Mouse (Mus musculus) heart, embryonic 16.5 days (tissue): ENCODE measurements at regions not wholly inside any gene's neighbourhood (a gene's known extent, or its start where the extent isn't known, plus 50 kb on each side); places are given as distances from the start of the nearest gene placed in this dataset.

Experiments
- ATAC-seq: fragments of 200-750 bp; cut with Nextera tagmentation; replicated peaks from 2 replicates; pipeline ENCODE4 v1.8.0; 2017; ENCODE audit warnings: moderate number of reproducible peaks; ENCODE audit not compliant: insufficient read depth, low FRiP score; ENCODE audit errors: extremely low read depth
- H3K27ac ChIP-seq: fragments of 300-500 bp; sonication (generic); 2 replicates; pipeline ENCODE4 v1.5.1; 2014; ENCODE audit warnings: mild to moderate bottlenecking, low read length, control low read depth, moderate library complexity
- H3K27me3 ChIP-seq: fragments of 300-500 bp; sonication (generic); 2 replicates; pipeline ENCODE4 v1.6.1; 2014; ENCODE audit warnings: low read length, mixed read lengths; ENCODE audit not compliant: control insufficient read depth, insufficient read depth
- H3K36me3 ChIP-seq: fragments of 300-500 bp; sonication (generic); 2 replicates; pipeline ENCODE4 v1.6.1; 2014; ENCODE audit not compliant: control insufficient read depth, insufficient read depth
- H3K4me1 ChIP-seq: fragments of 300-500 bp; sonication (generic); 2 replicates; pipeline ENCODE4 v1.6.1; 2014; ENCODE audit warnings: low read length, mixed read lengths; ENCODE audit not compliant: control insufficient read depth, insufficient read depth
- H3K4me2 ChIP-seq: fragments of 300-500 bp; sonication (generic); 2 replicates; pipeline ENCODE4 v1.6.1; 2014; ENCODE audit warnings: low read depth, mild to moderate bottlenecking, control low read depth, low read length
- H3K4me3 ChIP-seq: fragments of 300-500 bp; sonication (generic); 2 replicates; pipeline ENCODE4 v1.5.1; 2014; ENCODE audit warnings: mild to moderate bottlenecking, control low read depth, low read length
- H3K9ac ChIP-seq: fragments of 300-500 bp; sonication (generic); 2 replicates; pipeline ENCODE4 v1.6.1; 2014; ENCODE audit warnings: low read length, control low read depth
- H3K9me3 ChIP-seq: fragments of 300-500 bp; sonication (generic); replicated peaks from 2 replicates; pipeline ENCODE4 v1.6.1; 2016; ENCODE audit warnings: low read length; ENCODE audit not compliant: control insufficient read depth
- WGBS: fragments of 180-500 bp; shearing (Covaris S2); extraction: QIAGEN DNeasy Blood & Tissue Kit; methylation state at CpG from one replicate; pipeline ENCODE4 v1.1.7; 2014; 5-methylcytosine and 5-hydroxymethylcytosine counted together

- Histone ChIP-seq H3K4me2 (peak overlapping the region; percentile 13; the same call in 1 of the 2 replicates), H3K9ac (no peak overlapping the region), H3K27me3 (peaks cover 42% of the 10 kb centered on the region), H3K4me1 (no peaks in the 10 kb centered on the region), H3K27ac (no peak overlapping the region), H3K9me3 (no peaks in the 10 kb centered on the region), H3K4me3 (no peak overlapping the region), H3K36me3 (no peaks in the 10 kb centered on the region)
- ATAC-seq: no peak
- 22% methylated on average over 14 of the region's 14 CpGs for WGBS
Observed at GRCm38 (mm10) chr4:124477359-124477868, 133.2 kb downstream of the 3100002H09Rik start.

- Histone ChIP-seq H3K4me1 (no peaks in the 10 kb centered on the region), H3K9ac (no peak overlapping the region), H3K27me3 (no peaks in the 10 kb centered on the region), H3K4me3 (no peak overlapping the region), H3K4me2 (no peak overlapping the region), H3K9me3 (no peaks in the 10 kb centered on the region), H3K27ac (no peak overlapping the region), H3K36me3 (no peaks in the 10 kb centered on the region)
- WGBS: 87% methylated on average over 18 of the region's 18 CpGs
- no peak for ATAC-seq
Observed at GRCm38 (mm10) chr4:124465229-124465820, 145.3 kb downstream of the 3100002H09Rik start.

- Histone ChIP-seq H3K9ac (no peak overlapping the region), H3K4me1 (peaks cover 2% of the 10 kb centered on the region; the same call in 1 of the 2 replicates), H3K27ac (no peak overlapping the region), H3K27me3 (no peaks in the 10 kb centered on the region; the same call in 1 of the 2 replicates), H3K4me3 (no peak overlapping the region), H3K9me3 (no peaks in the 10 kb centered on the region), H3K36me3 (no peaks in the 10 kb centered on the region), H3K4me2 (no peak overlapping the region)
- 42% methylated on average over 14 of the region's 14 CpGs for WGBS
- ATAC-seq: no peak
Observed at GRCm38 (mm10) chr4:124455511-124456338, 154.9 kb downstream of the 3100002H09Rik start.

GRCm38 (mm10) chr4:124451131-124451530, 159.5 kb downstream of the 3100002H09Rik start:
- Histone ChIP-seq H3K27me3 (peaks cover 3% of the 10 kb centered on the region), H3K9me3 (no peaks in the 10 kb centered on the region), H3K27ac (no peak overlapping the region), H3K4me1 (peaks cover 2% of the 10 kb centered on the region; the same call in 1 of the 2 replicates), H3K4me3 (no peak overlapping the region), H3K36me3 (no peaks in the 10 kb centered on the region), H3K4me2 (no peak overlapping the region), H3K9ac (no peak overlapping the region)
- no peak for ATAC-seq
- 25% methylated on average over 3 of the region's 3 CpGs for WGBS

- H3K36me3 ChIP-seq: no peaks in the 10 kb centered on the region
- 59% methylated on average over 8 of the region's 8 CpGs for WGBS
- no peak overlapping the region for H3K4me3 ChIP-seq
- H3K4me1 ChIP-seq: no peaks in the 10 kb centered on the region; the same call in 1 of the 2 replicates
- H3K9ac ChIP-seq: no peak overlapping the region
- no peak overlapping the region for H3K27ac ChIP-seq
- H3K27me3 ChIP-seq: peaks cover 43% of the 10 kb centered on the region
- no peak overlapping the region for H3K4me2 ChIP-seq
- ATAC-seq: no peak
- H3K9me3 ChIP-seq: no peaks in the 10 kb centered on the region
Observed at GRCm38 (mm10) chr4:124446615-124447014, 164.0 kb downstream of the 3100002H09Rik start.

- ATAC-seq: no peak
- Histone ChIP-seq H3K4me2 (no peak overlapping the region), H3K27ac (no peak overlapping the region), H3K36me3 (no peaks in the 10 kb centered on the region), H3K27me3 (peaks cover 65% of the 10 kb centered on the region), H3K4me3 (no peak overlapping the region), H3K9ac (no peak overlapping the region), H3K4me1 (no peaks in the 10 kb centered on the region; the same call in 1 of the 2 replicates), H3K9me3 (no peaks in the 10 kb centered on the region)
- 2% methylated on average over 7 of the region's 10 CpGs for WGBS
Observed at GRCm38 (mm10) chr4:124443613-124444108, 166.9 kb downstream of the 3100002H09Rik start.

GRCm38 (mm10) chr4:124443130-124443503, 167.5 kb downstream of the 3100002H09Rik start:
- no peaks in the 10 kb centered on the region for H3K36me3 ChIP-seq
- WGBS: 35% methylated on average over 10 of the region's 10 CpGs
- no peaks in the 10 kb centered on the region for H3K9me3 ChIP-seq
- no peak overlapping the region for H3K27ac ChIP-seq
- H3K4me2 ChIP-seq: no peak overlapping the region
- no peak overlapping the region for H3K4me3 ChIP-seq
- peaks cover 65% of the 10 kb centered on the region for H3K27me3 ChIP-seq
- H3K4me1 ChIP-seq: no peaks in the 10 kb centered on the region; the same call in 1 of the 2 replicates
- H3K9ac ChIP-seq: no peak overlapping the region
- no peak for ATAC-seq

GRCm38 (mm10) chr4:124442491-124443129, 168.0 kb downstream of the 3100002H09Rik start:
- Histone ChIP-seq H3K36me3 (no peaks in the 10 kb centered on the region), H3K4me1 (no peaks in the 10 kb centered on the region; the same call in 1 of the 2 replicates), H3K27me3 (peaks cover 65% of the 10 kb centered on the region), H3K27ac (no peak overlapping the region), H3K4me2 (no peak overlapping the region), H3K9me3 (no peaks in the 10 kb centered on the region), H3K4me3 (no peak overlapping the region), H3K9ac (no peak overlapping the region)
- ATAC-seq: no peak
- 20% methylated on average over 10 of the region's 10 CpGs for WGBS
